Mouse (Mus musculus) gastrocnemius, adult 2 months (tissue): Measurements from ENCODE around the gene Nr1i3. TPM values are rescaled to one million over a fixed set of nuclear protein-coding genes. Genes with fewer than 3 reads are reported as not detected.

Source experiments
- DNase-seq: peaks from one replicate; pipeline ENCODE4 v3.0.0; 2022
- H3K27ac ChIP-seq: fragments of 200-600 bp; 2 replicates; pipeline ENCODE4 v1.8.1; 2022; ENCODE audit warnings: mild to moderate bottlenecking
- H3K4me3 ChIP-seq: fragments of 200-600 bp; 2 replicates; pipeline ENCODE4 v1.8.1; 2022; ENCODE audit warnings: mild to moderate bottlenecking, moderate library complexity
- CTCF ChIP-seq: fragments of 200-600 bp; IDR thresholded peaks from 2 replicates; pipeline ENCODE4 v1.8.1; 2022; ENCODE audit warnings: antibody characterized with exemption, mild to moderate bottlenecking, moderate library complexity
- intact Hi-C: fragments of 180-260 bp; cut with DNase I; formaldehyde crosslinking; loops from one replicate; pipeline ENCODE4 v1.15.1; 2025
- total RNA-seq, 2 experiments: library from RNA; stranded (reverse); gene quantifications; 2 replicates each; pipeline ENCODE4 v1.2.3; 2021

Gene Nr1i3
- total RNA-seq, 2 experiments from 2014 or later, result not detected

DNA sequence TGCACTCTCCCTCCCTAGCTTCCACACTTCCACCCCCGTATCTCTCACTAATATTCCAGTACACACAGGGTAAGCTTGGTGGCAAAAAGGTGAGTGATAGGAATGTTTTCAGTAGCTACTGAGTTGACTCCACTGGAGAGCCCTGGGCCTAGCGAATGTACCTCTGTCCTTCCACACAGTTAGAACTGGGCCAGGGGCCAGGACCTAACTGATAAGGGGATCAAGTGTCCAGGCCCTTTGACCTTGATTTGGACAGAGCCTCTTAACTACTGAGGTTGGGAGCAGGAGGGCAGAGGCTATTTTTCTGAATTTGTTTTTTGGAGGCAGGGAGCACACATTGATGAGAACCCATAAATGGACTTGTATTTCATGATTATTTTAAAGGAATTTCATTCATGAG lies 10.0 kb downstream of the Nr1i3 start:
- intact Hi-C loops, result loop anchor here (2.0 kb wide), 2 partner anchors 15 to 33 kb away; no protein-coding TSS in a partner anchor
- H3K4me3 ChIP-seq, result no peak overlapping the region
- no peak for DNase-seq
- no peak for TF ChIP-seq CTCF
- H3K27ac ChIP-seq, result peak overlapping the region; percentile 35

DNA sequence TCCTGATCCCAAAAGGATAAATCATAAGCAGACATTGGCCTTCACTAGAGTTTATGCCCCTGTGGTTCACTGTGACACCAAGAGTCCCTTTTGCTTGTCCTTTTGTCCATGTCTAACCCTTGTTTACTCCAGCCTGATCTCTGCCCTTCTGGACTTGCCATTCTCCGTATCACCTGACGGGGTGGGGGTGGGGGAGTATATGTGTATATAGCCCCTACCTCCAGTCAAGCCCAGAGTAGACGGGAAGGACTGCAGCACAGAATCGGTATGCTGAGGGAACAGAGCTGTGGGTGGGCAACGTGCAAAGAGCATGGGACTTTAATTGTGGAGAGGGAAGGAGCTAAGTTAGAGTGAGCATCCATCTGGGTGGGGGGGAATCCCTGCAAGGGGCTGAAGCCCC lies 11.1 kb downstream of the Nr1i3 start, which contains the start of gene Apoa2:
Gene Apoa2 (plus strand): TSS at position 198 of the 400 bp plus-strand sequence.
- intact Hi-C loops, result no loop called here
- TF ChIP-seq CTCF, result no peak
- no peak within 1 kb of the TSS for H3K4me3 ChIP-seq

DNA sequence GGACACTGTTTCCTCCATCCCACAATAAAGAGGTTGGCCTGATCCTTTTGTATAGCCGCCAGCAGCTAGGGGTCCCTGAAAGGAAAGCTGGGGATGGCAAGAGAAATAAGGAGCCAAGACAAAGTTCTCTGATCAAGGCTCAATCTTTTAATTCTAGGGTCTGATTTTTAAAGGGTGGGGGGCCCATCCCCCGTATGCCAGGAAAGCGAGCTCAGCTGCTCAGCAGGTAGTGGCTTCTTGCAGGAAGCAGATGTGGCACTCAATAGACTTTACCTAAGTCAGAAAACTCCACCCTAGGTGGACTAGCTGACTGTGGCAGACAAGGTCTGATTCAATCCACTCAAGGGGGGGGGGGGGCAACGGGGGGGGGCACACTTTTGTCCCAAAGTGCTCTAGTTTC lies 13.0 kb downstream of the Nr1i3 start:
- H3K27ac ChIP-seq, result no peak overlapping the region
- no peak for TF ChIP-seq CTCF
- no peak overlapping the region for H3K4me3 ChIP-seq
- DNase-seq, result no peak
- intact Hi-C loops, result no loop called here

More for the DNA sequence above, 11.1 kb downstream of the Nr1i3 start, which contains the start of gene Apoa2:
- DNase-seq, result no peak
- peak within 1 kb of the TSS; percentile 35; the same call in 1 of the 2 replicates for H3K27ac ChIP-seq

DNA sequence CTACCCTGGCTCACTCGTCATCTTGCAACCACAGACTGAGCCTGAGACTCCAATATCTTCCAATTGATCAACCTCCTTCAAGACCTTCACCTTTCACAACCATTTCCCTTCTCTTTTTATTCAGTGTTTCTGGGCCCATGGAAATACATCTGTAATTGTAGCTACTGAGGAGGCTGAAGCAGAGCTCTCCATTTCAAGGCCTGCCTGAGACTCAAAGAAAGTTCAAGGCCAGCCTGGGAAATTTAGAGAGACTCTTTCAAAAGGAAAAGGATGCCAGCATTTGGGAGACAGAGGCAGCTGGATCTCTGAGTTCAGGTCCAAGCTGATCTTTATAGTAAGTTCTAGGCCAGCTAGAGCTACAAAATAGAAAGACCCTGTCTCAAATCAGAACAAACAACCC lies 14.1 kb downstream of the Nr1i3 start:
- DNase-seq, result no peak
- TF ChIP-seq CTCF, result no peak
- intact Hi-C loops, result no loop called here
- Histone ChIP-seq H3K4me3 (no peak overlapping the region), H3K27ac (no peak overlapping the region)

DNA sequence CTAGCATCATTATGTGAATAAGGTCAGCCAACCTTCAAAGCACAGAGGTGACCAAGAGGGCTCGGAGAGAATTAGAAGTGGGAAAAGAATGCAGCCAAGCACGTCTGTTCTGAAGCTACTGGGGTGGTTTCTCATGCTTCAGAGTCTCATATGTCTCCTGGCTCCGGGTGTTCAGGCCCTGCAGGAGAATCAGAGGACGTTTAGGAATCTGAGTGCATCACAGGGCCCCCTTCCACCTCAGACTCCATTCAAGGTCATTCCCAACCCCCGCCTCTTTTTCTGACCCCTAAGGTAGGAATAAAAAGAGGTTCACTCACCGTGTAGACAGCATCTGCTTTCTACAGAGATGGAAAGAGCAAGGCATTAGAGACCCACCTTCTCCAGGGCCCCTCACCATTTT lies 16.0 kb downstream of the Nr1i3 start:
- no peak for DNase-seq
- intact Hi-C loops, result no loop called here
- no peak for TF ChIP-seq CTCF
- Histone ChIP-seq H3K4me3 (no peak overlapping the region), H3K27ac (no peak overlapping the region)

DNA sequence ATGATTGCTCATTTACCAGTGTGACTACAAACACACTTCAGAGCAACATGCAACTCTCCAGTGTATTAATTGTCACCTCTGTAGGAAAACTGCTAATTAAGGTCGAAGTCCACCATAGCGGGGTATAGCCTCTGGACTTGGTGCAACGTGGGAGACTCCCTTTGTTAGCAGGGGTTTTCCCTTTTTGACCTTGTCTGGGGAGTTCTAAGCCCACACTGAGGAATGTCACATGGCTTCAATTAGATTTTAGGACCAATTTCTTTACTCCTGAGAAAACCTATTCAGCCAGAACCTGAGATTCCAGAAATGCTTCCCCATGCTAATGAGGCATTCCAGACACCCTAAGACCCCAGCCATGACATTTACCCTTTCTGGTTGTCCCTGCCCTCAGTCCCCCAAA lies 16.4 kb downstream of the Nr1i3 start:
- no peak for DNase-seq
- Histone ChIP-seq H3K4me3 (no peak overlapping the region), H3K27ac (no peak overlapping the region)
- intact Hi-C loops, result no loop called here
- no peak for TF ChIP-seq CTCF

DNA sequence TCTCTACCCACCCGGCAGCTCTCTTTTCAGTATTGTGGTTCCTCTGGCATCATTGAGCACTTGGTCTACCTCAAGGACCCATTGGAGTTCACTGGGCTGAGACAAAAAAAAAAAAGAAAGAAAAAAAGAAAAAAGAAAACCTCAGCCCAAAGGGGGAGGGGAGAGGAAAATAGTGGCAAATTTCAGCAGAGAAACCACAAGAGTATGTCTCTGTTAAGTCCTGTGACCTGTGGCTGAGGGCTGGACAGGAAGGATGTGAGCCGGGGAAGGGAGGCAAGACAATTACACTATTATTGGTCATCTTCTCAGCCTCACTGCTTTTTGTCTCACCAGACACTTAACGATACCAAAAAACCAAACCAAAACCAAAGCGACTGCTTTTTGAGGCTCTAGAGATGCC lies 18.1 kb downstream of the Nr1i3 start:
- no peak overlapping the region for H3K27ac ChIP-seq
- TF ChIP-seq CTCF, result no peak
- peak overlapping the region; percentile 35 for H3K4me3 ChIP-seq
- intact Hi-C loops, result no loop called here
- DNase-seq, result no peak

DNA sequence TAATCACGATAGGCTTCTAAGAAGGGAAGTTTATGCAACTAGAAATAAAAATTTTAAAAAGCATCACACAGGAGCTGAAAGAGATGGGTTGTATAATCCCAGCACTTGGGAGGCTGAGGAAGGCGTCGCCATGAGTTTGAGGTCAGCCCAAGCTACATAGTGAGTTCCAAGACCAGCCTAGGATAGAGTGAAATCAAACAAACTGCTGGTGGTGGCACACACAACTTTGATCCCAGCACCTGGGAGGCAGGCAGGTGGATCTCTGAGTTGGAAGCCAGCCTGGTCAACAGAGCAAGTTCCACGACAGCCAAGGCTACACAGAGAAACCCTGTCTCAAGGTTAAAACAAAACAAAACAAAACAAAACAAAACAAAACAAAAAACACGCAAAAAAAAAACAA lies 18.6 kb downstream of the Nr1i3 start:
- intact Hi-C loops, result no loop called here
- no peak for TF ChIP-seq CTCF
- no peak for DNase-seq
- Histone ChIP-seq H3K4me3 (peak overlapping the region; percentile 35), H3K27ac (peak overlapping the region; percentile 89)

DNA sequence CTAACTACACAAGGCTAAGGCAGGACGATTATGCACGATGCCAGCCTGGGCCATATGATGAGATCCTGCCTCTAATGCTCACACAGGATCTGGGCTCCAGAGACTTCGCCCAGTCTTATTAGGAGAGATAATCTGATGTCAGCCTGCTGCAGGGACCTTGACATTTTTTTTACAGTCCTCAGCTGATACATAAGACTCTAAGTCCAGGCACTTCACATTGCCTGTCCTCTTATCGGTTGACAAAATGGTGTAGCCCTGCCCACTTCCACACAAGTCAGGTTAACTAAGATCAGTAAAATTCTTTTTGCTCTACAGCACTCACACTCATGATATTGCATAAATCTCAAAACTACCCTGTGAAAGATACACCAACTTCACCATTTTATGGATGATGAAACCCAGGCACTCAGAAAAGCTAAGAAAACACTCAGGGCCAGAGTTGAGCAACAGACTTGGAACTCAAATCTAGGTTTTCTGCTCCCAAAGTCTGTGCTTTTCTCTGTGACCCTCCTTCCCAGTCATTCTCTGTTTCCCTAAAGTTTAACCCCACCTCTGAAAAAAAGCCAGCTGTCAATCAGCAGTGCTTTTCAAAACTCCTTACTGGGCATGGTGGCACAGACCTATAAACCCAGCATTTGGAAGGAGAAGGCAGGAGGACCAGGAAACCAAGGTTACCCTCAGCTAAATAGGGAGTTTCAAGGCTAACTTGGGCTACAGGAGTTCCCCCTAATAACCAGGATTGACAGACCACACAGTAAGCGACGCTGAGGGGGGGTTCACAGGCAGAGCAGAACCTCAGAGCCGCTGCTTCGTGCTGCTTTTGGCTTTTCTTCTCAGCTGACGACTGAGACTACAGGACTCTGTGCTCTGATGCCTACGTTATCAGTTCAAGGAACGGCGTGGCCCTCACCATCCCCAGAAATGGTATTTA lies 19.3 kb downstream of the Nr1i3 start:
- no peak for TF ChIP-seq CTCF
- intact Hi-C loops, result no loop called here
- Histone ChIP-seq H3K4me3 (peak overlapping the region; percentile 58), H3K27ac (peak overlapping the region; percentile 89)
- no peak for DNase-seq

DNA sequence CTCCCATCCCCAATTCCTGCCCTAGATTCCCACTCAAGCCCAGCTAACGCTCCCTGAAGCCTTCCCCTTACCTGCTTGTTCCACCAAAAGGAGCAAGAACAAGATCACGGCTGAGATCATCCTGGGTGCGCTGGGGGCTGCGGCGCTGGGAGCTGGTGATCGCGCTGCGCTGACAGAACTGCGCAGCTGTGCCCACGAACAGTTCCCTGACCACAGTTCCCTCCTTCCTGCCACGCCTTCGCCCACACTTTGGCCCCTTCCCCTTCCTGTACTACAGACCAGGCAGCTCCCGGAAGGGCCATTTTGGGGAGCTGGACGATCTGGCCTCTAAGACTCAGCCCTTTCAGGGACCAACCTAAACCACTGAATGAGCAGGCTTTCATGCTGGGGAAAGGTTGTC lies 20.4 kb downstream of the Nr1i3 start, which contains the start of gene Fcer1g:
Gene Fcer1g (minus strand): TSS at position 240 of the 400 bp plus-strand sequence.
- TF ChIP-seq CTCF, result no peak
- intact Hi-C loops, result no loop called here
- Histone ChIP-seq H3K27ac (peak within 1 kb of the TSS; percentile 89), H3K4me3 (peak within 1 kb of the TSS; percentile 58)
- peak; percentile 53 for DNase-seq

DNA sequence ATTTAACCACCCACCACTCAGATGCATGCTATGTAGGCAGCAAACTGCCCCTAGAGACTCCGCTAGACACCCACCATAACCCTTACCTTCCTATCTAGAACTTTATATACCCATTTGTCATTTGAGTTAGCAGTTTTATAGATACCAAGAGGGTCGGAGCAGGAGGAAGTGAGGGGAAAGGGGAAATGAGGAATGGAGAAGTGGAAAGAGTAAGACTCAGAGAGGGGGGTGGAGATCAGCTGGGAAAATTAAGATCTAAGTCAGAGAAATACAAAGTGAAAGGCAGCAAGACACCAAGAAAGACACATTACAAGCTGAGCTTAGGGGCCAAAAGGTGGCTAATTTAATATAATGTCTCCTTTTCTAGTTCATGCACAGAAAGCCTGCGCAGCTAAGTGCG lies 20.8 kb downstream of the Nr1i3 start:
- no peak for TF ChIP-seq CTCF

DNA sequence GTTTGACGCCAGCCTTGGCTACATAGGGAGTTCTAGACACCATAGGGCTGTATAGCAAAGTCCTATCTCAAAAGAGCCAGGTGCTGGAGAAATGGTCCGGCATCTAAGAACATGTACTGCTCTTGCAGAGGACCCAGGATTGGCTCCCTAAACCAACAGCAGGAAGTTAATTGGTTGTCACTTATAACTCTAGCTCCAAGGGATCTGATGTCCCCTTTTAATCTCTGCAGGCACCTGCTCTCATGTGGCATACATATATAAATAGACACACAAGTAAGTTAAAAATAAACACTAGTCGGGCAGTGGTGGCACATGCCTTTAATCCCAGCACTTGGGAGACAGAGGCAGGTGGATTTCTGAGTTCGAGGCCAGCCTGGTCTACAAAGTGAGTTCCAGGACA lies 22.0 kb downstream of the Nr1i3 start:
- intact Hi-C loops, result no loop called here
- DNase-seq, result peak; percentile 46
- TF ChIP-seq CTCF, result no peak
- Histone ChIP-seq H3K27ac (peak overlapping the region; percentile 89), H3K4me3 (peak overlapping the region; percentile 14)

More for the DNA sequence above, 20.8 kb downstream of the Nr1i3 start:
- H3K4me3 ChIP-seq, result peak overlapping the region; percentile 58
- intact Hi-C loops, result no loop called here
- H3K27ac ChIP-seq, result peak overlapping the region; percentile 89
- DNase-seq, result no peak

DNA sequence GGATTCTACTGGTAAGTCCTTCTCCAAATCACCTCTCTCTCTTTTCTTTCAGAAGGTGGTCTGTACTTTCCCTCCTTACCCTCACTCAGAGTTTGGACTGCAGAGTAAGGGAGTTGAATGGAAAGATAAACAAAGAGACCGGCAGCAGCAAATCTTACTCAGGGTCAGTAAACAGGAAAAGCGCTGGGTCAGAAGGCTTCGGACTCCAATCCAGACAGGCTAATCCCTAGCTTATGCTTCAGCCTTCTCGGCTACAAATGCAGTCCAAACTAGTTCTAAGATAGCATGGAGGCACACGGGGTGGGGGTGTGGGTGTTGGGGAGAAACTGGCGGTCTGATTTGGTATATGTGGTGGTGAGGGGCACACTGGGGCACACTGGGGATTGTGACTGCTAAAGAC lies 23.7 kb downstream of the Nr1i3 start:
- intact Hi-C loops, result no loop called here

More for the DNA sequence above, 23.7 kb downstream of the Nr1i3 start:
- no peak overlapping the region for H3K4me3 ChIP-seq
- DNase-seq, result peak; percentile 8
- peak overlapping the region; percentile 89 for H3K27ac ChIP-seq
- TF ChIP-seq CTCF, result no peak
